Mouse (Mus musculus) olfactory bulb, adult 2 months (tissue): ENCODE data around the gene Smg6.

Experiments
- CTCF ChIP-seq: fragments of 200-500 bp; IDR thresholded peaks from 2 replicates; pipeline ENCODE4 v1.5.1; 2012; ENCODE audit warnings: low read depth, mild to moderate bottlenecking, low read length, moderate library complexity; ENCODE audit not compliant: insufficient read depth
- POLR2A ChIP-seq: fragments of 200-500 bp; IDR thresholded peaks from 2 replicates; pipeline ENCODE4 v1.6.1; 2012; ENCODE audit warnings: mild to moderate bottlenecking, low read depth, low read length, moderate library complexity; ENCODE audit not compliant: insufficient read depth

GRCm38 (mm10) chr11:75209363-75209762 lies 283.7 kb downstream of the Smg6 start:
- TF ChIP-seq POLR2A (no peak), CTCF (no peak)
